Mouse (Mus musculus): ENCODE measurements at regions not wholly inside any gene's neighbourhood (a gene's known extent, or its start where the extent isn't known, plus 50 kb on each side); places are given as distances from the start of the nearest gene placed in this dataset.

- no peak for DNase-seq (ENCODE audit: low spot score in 2 of 2)
Measured at GRCm38 (mm10) chr12:12765490-12766058, 176.1 kb downstream of the Mycn start.

GRCm38 (mm10) chr12:12765055-12765454 is 176.7 kb downstream of the Mycn start:
- DNase-seq (ENCODE audit: low spot score in 2 of 2), result no peak

DNA sequence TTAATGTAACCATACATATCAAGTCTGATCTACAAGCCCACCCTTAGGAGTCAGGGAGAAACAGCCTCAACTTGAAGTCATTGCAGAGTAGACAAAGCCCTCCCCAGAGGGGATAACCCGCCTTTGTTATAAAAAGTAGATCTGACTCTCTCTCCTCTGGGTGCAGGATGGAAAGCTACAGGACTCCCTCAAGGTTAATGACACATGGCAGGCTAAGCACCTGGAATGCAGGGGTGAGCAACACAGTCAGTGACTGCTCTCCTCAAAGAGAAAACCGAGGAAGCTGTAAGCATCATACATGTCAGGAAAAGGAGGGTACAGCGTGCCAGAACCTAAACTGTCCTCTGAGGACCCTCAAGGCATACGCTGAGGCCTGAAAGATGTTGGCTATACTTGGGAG is 177.1 kb downstream of the Mycn start:
- no peak for DNase-seq (ENCODE audit: low spot score in 2 of 2)

DNA sequence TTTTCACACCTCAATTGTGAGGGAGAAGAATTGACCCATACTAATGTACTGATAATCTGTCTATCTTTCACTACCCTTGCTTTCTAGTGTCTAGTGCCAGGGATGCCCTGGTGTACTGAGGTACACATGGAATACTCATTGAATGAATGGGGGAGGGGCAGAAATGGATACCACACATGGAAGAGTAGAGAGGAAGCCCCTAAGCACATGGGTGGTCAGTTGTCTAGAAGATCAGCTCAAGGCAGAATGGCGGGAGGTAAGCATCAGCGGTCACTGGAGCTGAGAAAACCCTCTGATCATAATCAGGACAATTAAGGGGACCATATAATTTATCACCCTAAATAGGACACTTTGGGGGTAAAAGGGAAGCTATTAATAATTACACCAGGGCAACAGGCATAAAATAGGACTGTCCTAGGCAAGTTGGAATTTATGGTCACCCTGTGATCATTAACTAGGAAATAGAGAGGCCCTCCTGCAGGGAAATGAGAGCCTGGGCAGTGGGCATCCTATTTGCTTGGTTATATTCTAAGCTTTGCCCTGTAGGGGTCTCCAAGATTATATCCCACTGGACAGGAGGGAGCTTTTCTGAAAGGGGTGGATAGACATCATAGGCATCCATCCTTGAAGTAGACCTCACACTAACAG is 185.3 kb downstream of the Mycn start:
- DNase-seq (ENCODE audit: low spot score in 2 of 2), result no peak

GRCm38 (mm10) chr12:12753849-12754248 is 187.9 kb downstream of the Mycn start:
- no peak for DNase-seq (ENCODE audit: low spot score in 2 of 2)

DNA sequence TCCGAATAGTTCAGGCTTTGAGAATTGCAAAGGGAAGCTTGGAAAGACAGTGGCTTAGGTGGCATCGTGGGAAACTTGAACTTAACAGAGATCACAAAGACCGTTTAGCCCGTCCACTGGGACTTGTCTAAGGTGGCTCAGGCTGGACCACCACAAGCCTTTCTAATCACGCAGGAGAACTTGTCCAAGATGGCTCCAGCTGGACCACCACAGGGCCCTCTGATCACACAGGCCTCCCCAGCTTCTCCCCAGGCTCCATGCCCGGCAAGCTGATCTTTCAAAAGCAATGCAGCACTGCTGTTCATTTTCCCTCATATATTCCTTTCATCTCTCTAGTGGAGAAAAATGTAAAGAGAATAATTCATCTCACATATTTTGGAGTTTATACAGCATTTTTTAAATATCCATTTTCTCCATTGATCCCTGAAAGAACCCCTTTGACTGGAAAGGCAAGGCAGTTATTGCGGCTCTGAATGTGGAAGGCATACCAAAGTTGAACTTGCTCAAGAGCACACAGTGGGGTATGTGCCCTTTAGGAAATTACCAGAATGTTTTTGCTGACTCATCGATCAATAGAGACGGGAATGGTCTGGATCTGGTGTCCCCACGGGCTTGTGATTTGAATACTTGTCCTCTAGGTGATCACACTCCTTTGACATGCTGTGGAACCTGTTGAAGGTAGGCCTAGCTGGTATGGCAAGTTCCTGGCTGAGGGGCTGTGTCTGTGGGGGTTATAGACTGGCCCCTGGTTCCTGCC is 189.9 kb downstream of the Mycn start:
- no peak for DNase-seq (ENCODE audit: low spot score in 2 of 2)

- DNase-seq (ENCODE audit: low spot score in 2 of 2), result no peak
Measured at GRCm38 (mm10) chr12:12749690-12750089, 192.0 kb downstream of the Mycn start.

DNA sequence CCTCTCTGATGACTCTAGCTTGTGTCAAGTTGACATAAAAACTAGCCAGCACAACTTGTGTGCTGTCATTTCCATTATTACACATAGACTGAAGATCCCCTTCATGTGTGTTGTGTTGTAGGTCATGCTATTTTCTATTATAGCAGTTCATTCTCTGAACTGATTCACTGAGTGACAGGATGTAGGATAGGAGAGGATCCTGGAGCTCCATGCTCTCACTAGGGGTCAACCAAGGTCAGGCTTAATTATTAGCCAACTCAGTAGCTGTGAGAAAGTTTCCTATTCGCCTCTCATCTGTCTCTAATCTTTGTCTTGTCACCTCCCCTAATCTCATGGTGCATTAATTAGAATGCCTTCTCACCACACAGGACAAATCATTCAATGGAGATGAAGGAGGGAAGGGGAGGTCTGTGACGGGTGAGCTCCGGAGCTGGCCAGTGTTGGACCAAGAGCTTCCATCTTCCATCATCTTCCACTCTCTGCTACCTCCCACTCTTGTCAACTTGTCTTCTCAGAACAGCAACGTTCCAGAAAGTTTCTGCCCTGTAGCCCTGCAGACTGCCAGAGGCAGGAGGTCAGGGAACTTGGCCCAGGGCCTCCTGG is 194.8 kb downstream of the Mycn start:
- no peak for DNase-seq (ENCODE audit: low spot score in 2 of 2)

DNA sequence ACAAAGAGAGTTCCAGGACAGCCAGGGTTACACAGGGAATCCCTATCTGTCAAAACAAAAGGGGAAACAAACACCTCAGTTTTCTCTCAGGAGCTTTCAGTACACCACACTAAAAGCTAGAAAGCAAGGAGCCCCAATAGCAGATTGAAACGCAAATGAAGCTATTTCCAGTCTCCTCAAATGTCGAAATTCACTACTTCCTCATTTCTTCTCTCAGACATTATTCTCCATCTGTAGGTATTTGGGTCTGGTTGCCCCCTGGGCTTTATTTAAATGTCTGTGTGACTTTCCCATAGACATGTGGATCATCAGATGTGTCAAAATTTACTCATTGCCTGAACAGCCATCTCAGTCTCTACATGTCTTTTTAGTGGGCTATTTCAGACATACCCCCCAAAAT is 197.2 kb downstream of the Mycn start:
- no peak for DNase-seq (ENCODE audit: low spot score in 2 of 2)

- no peak for DNase-seq (ENCODE audit: low spot score in 2 of 2)
Measured at GRCm38 (mm10) chr12:12738631-12739331, 202.9 kb downstream of the Mycn start.

DNA sequence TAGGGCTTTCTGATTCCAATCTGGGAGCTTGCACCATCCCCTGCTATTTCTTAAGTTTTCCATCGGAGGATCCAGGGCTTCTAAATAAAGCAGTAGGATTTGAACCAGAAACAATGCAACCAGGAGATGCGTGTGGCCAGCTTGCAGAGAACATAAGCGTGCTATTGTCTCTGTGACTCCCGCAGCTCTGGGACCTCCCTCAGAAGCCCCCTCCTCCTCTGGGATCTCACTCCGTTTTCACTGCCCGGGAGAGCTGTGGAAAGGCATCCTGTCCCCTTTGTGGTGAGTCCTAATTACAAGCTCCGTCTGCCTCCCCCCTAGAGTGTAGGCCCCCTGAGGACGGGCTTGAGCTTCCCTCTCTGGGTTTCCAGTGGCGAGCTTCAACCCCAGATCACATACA is 215.9 kb downstream of the Mycn start:
- no peak for DNase-seq (ENCODE audit: low spot score in 2 of 2)

GRCm38 (mm10) chr12:12725075-12725474 is 216.6 kb downstream of the Mycn start:
- DNase-seq (ENCODE audit: low spot score in 2 of 2), result no peak

- DNase-seq (ENCODE audit: low spot score in 2 of 2), result no peak
Measured at GRCm38 (mm10) chr12:12723724-12724487, 217.8 kb downstream of the Mycn start.

DNA sequence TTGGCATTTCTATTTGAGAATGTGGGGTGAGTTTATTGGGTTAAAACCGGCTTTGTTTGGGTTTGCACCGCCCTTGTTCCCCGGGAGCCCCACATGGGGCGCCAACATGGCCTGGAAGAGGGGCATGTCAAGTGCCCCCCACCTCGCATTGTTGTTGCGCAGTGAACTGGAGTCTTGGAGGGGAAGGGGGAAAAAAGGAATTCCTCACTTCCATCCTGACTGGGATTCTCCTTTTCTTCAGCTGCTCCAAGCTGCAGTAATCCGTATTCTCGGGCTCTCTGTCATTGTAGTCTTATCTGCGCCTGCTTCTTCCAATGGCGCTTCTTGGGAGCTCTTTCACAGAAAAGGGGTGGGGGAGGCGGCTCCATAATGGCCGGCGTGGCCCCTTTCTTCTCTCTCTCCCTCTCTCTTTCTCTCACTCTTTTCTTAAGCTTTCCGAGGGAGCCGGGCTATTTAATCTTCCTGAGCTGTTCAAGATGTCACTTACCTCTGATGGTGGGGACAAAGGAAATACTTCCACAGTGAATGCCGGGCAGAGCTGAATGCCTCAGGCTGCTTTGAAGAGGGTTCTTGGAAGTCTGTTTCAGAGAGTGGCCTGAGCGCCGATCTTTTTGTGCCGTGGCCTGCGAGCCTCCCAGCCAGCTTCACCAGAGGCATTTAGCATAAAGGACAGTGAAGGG is 218.6 kb downstream of the Mycn start:
- DNase-seq (ENCODE audit: low spot score in 2 of 2), result no peak

- no peak for DNase-seq (ENCODE audit: low spot score in 2 of 2)
Measured at GRCm38 (mm10) chr12:12716691-12717090, 225.0 kb downstream of the Mycn start.

DNA sequence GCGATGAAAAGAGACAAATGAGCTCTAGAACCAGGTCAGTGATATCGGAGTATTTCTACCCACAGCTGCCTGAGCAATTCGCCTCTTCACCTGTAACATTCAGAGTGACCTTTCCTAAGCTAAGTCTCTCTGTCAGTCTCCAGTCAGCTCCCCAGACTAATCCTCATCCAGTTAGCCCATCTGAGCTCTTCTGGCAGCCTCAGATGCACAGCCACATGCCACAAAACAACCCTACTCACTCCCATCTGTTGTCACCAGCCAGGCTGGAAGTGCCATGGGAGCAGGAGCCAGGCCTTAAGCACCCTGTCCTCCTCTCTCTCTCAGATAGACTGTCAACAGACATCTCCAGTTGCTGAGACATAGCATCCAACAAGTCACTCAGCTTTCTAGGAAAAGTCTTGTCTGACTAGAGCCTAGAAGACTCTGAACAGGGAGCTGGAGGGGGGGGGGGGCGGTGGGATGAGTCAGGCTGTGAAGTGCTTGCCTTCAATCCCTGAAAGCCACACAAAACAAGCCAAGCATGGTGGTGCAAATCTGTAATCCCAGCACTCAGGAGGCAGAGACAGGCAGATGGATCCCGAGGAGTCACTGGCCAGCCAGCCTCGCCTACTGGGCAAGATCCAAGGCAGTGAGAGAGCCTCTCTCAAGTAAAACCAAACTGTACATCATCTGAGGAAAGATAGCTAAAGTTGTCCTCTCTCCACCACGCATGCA is 225.6 kb downstream of the Mycn start:
- no peak for DNase-seq (ENCODE audit: low spot score in 2 of 2)

- no peak for DNase-seq (ENCODE audit: low spot score in 2 of 2)
Measured at GRCm38 (mm10) chr12:12715528-12715927, 226.2 kb downstream of the Mycn start.

DNA sequence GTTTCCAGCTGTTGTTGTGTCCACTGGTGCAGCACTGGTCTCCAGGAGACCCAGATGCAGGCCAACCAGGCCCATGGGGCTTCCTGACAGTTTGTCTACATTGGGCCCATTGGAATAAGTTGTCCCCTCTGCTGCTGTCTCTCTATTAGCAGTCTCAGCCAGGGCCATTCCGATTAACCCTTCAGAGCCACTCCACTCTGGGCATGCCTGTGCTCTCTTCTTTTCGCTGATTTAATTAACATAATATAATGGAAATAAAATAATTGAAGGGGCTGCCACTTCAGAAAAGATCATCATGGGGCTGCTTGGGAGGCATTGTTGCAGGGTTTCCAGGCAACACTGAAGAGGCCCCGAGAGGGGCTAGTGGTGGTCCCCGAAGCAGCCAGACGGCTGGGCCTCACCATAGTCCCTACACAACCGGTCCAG is 231.5 kb downstream of the Mycn start:
- DNase-seq (ENCODE audit: low spot score in 2 of 2), result no peak

DNA sequence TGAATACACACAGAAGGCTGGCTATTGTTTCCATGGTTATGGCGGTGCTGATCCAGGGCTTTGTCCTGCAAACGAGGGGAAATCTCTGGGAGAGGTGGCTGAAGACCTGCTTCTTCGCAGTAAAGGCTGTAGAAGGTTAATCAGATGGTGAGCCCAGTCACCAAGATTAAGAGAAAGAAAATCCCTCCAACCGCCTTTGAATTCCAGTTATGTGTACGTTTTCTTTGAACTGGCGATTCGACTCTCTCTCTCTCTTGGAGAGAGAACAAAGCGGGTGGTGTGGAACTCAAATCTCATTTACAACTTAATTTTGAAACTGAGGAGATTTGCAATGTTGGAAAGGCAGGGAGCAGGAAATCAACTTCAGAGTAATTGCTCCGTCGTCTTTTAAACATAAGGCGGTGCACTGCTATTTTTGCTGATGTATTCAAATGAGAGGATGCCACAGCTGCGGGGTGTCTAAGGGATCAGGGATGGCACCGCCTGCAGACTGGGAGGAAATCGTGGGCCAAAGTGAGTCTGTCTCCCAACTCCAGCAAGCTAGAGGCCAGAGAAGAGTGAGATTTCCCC is 232.7 kb downstream of the Mycn start:
- DNase-seq (ENCODE audit: low spot score in 2 of 2), result no peak
